Mouse (Mus musculus) thymus, postnatal 0 days (tissue): ENCODE results near the gene Gpr63. TPM values are rescaled to one million over a fixed set of nuclear protein-coding genes. Genes with fewer than 3 reads are reported as not detected.
A peak's percentile ranks its signal among the peaks of the same experiment; 100 is the strongest.
"Not testable (repeated sequence)": the region's sequence is repeated elsewhere in the genome, so short reads cannot be mapped to it uniquely, and the experiment has no call there.

ENCODE experiments used
- DNase-seq: peaks from one replicate; pipeline ENCODE4 v3.0.0-alpha.2; 2015; ENCODE audit warnings: low spot score
- polyA plus RNA-seq: library from polyadenylated mRNA; unstranded; fragments of >200 nt; fragmentation: Nextera tagmentation; extraction: Ambion mirVana; gene quantifications from 2 replicates; pipeline ENCODE4 v1.2.1, GENCODE M21; 2015

The Gpr63 gene
- polyA plus RNA-seq, result 0.47 and 0.69 TPM in 2 replicates

DNA sequence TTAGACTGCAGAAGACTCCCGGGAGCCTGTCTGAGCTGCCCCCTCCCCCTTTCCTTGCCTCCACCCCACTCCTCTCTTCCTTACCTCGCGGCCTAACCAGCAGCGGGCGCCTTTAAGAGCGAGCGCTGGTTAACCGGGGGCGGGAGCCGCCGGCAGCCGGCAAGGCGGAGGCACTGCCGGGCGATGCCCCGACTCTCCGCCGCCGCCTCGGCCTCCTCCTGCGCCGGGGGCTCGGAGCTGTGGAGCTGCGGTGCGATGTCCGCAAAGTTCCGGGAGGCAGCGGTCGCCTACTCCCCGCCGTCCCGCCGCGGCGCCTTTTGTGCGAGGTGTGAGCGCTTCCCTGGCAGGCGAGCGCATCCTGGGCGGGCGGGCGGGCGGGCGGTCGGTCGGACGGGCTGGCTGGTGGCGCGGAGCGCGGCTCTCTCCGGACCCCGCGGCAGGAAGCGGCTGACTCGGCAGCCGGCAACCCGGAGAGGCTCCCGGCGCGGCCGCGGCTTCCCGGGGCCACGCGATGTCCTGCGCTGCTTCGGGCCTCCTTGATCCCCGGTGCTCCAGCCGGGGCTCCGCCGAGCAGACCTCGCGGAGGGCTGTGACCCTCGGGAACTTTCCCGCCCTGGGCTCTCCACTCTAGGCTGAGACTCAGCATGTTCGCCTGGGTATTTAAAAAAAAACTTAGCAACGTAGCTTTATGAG, at the start of gene Gpr63:
Gene Gpr63, plus strand, starts transcription at position 109 of the 693 bp plus-strand sequence.
- peak; percentile 4 for DNase-seq

DNA sequence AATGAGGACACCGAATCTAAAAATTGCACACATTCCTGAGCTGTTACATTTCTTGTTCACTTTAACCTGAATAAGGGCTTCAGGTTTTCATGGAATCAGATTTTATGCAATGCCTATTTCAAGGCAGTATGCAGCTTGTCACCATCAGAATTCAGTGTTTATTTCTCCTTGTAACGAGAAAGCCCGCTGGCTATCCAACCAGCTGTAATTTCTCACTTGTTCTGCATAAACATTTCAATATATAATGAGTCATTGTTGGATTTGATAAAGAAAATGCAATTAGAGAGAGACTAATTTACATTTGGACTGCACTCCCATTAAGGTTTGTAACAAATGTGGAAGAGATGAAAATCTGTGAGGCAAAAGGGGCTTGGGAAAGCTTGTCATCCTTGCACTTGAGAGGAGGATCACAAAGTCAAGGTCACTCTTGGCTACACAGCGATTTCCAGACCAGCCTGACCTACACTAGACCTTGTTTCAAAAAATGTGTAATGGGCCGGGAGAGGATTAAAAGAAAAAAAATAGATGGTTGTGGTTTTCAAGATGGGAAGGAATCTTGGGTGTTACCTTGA, 46.1 kb upstream of the Gpr63 start:
- DNase-seq, result no peak

- DNase-seq, result no peak
These were observed 41.5 kb upstream of the Gpr63 start for GRCm38 (mm10) chr4:24924726-24925125.

DNA sequence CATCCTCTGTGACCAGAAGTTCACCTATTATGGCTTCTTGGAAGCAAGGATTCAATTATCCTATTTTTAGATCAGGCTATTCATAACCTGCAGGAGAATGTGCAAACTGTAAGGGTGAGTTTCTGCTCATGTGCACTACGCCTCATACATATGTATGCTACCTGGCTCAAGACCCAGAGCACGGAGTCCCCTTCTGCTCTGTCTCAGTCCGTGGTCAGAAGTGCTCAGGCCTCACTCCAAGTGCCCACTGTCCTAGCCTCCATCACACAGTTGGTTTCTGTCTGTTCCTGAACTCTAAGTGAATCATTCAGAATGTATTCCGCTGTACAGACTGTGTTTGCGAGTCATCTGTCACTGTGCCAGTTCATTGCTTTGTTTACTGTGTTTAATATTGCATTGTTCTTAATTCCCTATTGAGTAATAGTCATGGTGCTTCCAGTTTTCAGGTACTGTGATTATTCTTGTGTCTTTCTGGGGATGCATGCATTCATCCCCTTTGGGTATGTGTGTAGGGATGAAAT, 37.9 kb upstream of the Gpr63 start:
- DNase-seq, result no peak

DNA sequence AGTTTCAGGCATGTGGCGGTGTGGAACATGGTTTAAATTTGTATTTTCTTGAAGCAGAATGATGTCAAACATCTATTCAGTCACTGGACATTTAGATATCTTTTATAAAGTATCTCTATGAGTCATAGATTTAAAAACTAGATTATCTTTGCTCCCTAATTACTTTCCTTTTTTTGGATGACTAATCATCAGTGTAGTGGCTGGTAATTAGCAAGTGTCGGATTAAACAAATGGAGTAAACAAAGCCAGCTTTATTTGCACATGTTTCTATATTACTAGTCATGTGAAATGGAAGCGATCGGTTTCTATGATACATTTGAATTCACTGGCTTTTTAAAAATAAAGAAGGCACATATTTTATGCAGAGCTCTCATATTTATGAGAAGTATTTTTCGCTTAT, 37.3 kb upstream of the Gpr63 start:
- DNase-seq, result no peak

- DNase-seq, result no peak
These were observed 23.3 kb upstream of the Gpr63 start for GRCm38 (mm10) chr4:24942728-24943424.

DNA sequence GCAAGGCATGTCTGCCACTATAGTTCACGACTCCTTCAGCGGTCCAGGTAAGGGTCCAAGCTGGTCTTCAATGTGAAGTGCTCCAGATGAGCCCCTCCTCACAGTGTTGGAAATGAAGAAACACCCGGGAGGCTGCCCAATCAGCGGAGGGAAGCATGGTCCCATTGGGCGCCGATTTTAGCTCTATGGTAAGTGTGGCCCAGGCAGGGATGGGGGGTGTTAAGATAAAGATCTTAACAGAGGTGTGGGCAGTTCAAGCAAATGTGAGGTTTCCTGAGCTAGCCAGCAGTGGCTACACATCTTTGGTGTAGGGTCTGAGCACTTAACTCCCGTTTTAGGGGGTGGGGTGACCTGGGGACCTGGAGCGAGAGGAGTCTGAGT, 299 bp upstream of the Gpr63 start:
- DNase-seq, result no peak

GRCm38 (mm10) chr4:24967251-24967650, 1.0 kb downstream of the Gpr63 start:
- DNase-seq, result no peak

DNA sequence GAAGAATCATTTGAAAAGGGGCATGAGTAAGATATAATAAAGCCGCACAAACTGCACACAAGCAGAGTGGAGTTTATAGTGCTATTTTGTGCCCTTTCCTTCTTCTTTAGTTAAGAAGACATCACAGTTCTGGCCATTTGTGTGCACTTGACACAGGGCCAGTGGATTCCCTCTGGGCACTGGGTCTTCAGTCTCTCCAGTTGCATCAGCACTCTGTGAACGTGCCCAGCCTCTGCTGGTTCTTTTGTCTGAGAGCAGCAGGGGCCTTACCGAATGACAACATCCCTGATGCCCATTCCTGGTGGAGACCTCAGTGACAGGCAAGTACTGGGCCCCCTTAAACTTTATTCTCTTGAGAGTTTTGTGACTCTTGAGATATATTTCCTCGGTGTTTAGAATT, 12.4 kb downstream of the Gpr63 start:
- no peak for DNase-seq

- no peak for DNase-seq
These were observed 19.4 kb downstream of the Gpr63 start for GRCm38 (mm10) chr4:24985612-24986011.

DNA sequence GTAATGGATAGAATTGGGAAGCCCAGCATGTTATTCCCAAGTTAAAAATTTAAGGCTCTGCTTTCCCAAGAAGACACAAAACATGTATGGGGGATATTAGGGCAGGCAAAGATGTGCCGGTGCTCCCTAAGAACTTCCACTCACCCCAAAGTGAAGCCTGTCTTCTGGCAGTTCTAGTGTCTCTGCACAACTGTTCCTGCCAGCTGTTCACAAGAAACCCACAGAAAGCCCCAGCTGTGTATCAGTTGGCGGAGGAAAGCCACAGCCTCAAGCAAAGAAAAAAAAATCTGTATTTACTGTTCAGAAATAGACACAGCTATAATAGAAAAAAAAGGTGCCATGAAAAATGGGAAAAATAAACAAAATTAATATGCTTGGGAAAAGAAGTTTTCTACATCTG, 25.3 kb downstream of the Gpr63 start:
- DNase-seq, result no peak

- not testable (repeated sequence) for DNase-seq
These were observed 43.1 kb downstream of the Gpr63 start for GRCm38 (mm10) chr4:25009328-25009727.

DNA sequence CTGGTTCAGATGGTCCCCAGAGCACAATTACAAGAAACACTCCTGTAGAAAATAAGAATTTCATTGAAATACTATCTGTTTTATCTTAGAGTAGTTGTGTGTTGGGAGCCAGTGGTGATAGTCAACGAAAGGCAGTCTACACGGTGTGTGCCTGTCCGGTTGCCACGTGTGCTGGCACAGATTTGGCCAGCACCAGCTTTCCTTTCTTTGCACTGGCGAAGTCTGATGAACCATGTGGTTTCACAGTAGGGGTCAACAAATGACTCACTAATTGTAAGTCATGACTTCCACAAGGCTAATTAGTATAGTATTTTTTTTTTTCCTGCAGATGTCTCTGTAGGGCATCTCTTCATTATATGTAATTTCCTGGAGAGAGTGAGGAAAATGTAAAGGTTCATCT, 45.6 kb downstream of the Gpr63 start:
- DNase-seq, result no peak

- no peak for DNase-seq
These were observed 46.5 kb downstream of the Gpr63 start for GRCm38 (mm10) chr4:25012726-25013125.

- DNase-seq, result no peak
These were observed 48.9 kb downstream of the Gpr63 start for GRCm38 (mm10) chr4:25015017-25015655.

DNA sequence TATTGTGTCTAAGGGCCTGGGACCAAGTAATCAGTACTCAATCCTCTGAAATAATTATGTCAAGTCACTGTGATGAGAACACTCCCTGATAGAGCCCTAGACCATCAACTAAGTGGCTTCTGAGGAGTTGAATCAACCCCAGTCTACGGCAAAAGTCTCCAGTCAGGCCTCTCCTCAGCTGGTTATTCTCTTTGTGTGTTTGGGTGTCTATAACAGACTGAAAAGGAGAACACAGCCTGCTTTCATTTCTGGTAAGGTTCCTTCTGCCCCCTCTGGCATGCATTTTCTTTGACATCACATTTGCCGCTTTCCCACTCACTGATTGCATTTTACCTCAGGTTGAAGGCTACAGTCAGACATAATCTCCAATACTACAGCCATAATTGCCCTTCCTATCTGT, 62.0 kb downstream of the Gpr63 start:
- DNase-seq, result no peak

DNA sequence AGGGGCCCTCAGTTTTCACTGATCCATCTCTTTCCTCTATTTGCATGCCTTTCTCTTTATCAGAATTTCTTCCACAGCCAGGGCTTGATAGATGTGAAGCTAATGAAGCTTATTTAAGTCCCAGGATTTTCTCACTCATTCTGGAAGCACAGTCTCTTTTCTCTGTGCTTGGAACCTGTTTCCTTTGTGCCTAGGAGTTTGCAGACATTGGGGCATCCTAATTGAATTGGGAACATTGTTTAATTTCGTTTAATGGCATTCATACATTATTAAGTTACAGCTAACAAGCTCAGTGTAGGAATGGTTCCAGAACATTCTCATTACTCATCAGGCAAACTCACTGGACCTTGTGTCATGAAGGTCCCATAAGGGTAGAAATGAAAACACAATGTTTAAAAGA, 62.5 kb downstream of the Gpr63 start:
- DNase-seq, result no peak

DNA sequence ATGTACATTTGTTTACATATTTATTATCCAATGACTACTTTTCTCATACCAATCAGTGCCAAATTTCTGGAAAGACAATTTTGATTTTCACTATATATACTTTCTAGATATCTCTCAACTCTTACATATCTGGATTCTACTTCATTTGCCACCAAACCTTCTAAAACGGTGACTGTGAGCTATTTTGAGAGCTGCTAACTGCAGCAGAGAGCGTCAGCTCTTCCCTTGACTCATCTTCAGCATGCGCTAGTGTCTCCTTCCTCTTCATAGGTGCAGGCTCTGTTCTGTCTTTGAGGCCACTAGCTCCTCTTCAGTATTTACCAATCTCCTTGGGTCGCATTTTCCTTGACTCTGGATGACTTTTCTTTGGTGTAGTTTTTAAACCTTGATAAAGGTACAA, 63.7 kb downstream of the Gpr63 start:
- DNase-seq, result no peak

- no peak for DNase-seq
These were observed 69.1 kb downstream of the Gpr63 start for GRCm38 (mm10) chr4:25035158-25035791.

- DNase-seq, result no peak
These were observed 69.6 kb downstream of the Gpr63 start for GRCm38 (mm10) chr4:25035806-25036205.

- no peak for DNase-seq
These were observed 71.1 kb downstream of the Gpr63 start for GRCm38 (mm10) chr4:25037260-25037659.
